Mouse (Mus musculus): ENCODE measurements around the gene Gm49673.
A peak's percentile ranks its signal among the peaks of the same experiment; 100 is the strongest.
"Not testable (repeated sequence)": the region's sequence is repeated elsewhere in the genome, so short reads cannot be mapped to it uniquely, and the experiment has no call there.

Gm49673 gene

DNA sequence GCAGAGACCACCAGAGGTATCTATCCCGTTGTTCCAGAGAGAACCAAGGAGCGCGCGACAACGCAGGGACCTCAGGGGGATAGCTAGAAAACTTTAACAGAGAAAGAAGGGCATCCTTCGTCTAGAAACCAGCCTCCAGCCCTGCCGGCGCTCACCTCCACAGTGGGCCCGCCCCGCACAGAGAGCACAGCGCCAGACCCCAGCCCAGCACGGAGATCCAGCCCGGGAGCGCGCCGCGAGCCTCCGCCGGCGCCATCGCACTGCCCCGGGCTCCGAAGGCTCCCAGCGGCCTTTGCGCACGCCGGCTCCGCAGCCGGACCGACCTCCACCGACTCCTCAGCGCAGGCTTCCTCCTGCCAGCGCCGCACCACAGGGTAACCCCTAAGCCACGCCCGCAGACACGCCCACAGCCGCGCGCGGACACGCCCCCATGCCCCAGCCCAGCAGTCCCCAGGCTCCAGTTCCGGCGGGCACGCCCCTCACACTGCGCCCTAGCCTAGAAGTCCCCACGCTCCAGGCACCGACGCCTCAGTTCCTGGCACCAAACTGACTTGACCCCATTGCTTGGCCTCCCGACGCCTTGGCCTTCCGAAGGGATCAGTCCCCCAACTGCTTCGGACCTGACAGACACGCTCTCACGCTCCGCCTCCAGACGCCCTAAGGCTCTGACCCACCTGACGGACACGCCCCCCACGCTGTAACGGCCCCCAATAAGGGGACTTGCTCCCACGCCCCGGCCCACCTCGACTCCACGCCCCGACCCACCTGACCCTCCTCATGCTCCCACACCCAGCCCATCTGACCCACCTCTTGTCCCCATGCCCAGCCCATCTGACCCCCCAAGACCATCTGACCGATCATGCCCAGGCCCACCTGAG is at the start of gene Gm49673, which contains the start of gene Rnaset2a:
Gm49673 (minus strand) TSS at position 350 of the 878 bp plus-strand sequence.
Rnaset2a (minus strand) TSS at position 659 of the 878 bp plus-strand sequence.
- peak; percentile 24 to 34 for DNase-seq

DNA sequence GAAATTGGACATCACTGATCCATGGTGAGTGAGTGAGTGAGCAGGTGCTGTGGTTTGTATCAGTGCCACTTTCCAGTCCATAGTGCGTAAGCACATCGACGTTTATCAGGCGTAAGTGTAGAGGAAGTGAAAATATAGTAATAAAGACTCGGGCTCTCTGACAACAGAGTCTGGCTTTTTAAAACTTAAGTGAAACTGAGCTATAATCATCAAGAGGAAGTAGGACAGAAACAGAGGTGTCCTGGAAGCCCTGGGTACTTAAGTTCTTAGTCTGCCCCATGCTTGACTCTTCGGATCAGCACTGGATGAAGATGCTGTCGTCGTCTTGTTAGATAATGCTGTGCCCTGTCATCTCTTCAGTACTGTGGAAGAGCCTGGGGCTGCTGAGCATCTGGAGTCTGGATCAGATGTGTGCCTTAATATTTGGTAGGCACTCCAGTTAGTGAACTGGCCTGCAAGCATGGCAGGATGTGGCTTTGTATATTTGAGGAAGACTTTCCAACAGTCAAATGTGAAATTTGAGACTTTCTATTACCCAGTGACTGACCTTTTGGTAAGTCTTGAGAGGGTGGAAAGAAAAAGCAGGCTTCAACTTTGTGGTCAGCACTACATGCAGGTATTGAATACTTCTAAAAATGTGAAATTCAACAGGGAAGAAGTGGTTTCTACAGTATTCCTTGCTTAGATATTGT is 48.2 kb upstream of the Gm49673 start:
- no peak for DNase-seq

DNA sequence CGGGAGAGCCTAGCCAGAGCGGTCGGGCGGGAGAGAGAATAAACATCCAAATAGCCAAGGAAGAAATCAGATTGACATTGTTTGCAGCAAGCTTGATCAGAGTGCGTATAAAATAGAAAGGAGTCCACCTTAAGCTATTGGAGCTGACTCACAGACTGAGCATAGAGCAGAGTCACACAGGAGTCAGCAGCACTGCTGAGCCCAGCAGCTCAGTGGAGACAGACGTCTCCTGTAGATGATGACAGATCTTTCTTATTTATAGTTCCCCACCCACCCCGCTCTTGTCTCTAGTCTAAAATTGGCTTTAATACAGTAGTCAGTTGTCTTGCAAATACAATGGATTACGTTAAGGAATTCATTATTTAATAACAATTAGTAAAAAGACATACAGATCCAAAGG is 46.1 kb upstream of the Gm49673 start:
- DNase-seq = no peak

DNA sequence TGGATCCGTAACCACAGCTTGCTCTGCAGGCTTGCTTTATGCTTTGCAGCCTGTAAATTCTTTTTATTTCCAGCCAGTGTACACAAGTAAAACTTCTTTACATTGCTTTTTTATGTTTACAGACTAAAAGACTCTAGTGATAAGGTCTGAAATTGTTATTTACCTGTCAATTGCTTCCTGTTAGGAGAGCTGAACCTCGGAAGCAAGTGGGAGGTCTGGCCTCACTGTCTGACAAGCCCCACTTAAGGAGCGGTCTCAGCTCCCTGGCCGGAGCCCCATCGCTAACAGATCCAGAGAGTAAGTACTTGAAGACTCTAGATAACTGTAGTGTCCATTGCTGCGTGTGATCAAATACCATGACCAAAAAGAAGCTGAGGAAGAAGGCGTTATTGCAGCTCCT is 36.6 kb upstream of the Gm49673 start:
- no peak for DNase-seq

DNA sequence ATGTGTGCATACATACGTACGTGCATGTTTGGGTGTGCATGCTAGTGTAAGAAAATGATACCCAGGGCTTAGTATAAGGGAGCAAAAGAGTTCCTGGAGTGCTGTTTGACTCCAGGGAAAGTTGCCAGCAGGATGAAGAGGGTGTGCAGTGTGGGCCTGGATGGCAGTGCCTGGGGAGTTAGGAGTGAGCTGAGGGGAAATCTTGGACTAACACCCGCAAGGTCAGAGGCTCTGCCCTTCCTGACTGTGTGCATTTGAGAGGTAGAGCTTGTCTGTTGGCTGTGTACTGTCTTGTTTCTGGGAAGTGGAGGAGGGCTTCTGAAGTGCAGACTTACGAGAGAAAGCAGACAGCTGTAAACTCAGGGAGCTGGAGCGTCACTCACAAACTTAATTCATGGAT is 36.2 kb upstream of the Gm49673 start:
- no peak for DNase-seq

DNA sequence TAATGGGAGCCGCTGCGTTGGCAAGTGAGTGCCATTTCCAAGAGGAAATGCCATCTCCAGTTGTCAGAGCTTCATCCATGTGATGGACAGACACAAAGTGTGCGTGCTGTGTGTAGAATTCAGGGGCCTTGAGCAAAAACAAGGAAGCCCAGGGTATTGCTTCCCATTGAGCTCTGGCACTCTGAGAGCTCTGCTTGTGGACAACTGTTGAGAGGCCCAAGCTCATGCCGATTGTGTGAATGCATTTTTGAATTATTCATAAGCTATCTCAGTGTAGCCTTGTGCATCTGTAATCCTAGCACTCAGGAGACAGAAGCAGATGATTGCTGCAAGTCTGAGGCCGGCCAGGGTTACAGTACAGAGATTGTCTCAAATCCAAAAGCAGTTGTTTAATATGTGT is 29.5 kb upstream of the Gm49673 start:
- peak in 1 of 2 experiments; percentile 17 for DNase-seq

DNA sequence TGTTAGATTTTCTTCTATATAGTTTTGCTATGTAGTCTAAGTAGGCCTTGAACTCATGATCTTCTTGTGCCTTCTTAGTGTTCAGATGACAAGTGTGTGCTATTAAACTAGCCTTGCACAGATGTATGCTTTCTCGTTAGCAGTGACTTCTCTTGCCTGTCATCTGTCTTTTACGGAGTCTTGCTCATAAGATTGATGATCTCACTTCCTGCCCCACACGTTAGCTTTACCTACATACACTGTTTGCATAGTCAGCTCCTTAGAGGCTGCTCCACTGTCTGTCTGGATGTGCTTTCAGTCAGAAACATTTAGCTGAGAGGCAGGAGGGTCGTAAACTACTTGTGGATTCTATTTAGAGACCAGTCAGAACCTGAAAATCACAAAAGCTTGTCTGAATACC is 23.5 kb upstream of the Gm49673 start:
- no peak for DNase-seq

DNA sequence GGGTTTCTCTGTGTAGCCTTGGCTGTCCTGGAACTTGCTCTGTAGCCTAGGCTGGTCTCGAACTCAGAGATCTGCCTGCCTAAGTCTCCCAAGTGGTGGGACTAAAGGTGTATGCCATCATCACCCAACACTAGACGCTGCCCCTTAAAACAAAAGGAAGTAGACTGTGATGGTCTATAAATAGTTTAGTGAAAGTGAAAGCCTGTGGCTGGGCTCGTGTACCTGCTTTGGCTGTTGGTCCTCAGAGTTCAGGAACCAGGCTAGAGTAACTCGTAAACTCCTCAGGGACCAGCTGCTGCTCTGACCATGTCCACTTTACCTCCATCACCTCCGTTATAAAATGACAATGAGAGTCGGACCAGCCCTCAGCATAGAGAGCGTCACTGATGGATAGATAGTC is 22.7 kb upstream of the Gm49673 start:
- no peak for DNase-seq

DNA sequence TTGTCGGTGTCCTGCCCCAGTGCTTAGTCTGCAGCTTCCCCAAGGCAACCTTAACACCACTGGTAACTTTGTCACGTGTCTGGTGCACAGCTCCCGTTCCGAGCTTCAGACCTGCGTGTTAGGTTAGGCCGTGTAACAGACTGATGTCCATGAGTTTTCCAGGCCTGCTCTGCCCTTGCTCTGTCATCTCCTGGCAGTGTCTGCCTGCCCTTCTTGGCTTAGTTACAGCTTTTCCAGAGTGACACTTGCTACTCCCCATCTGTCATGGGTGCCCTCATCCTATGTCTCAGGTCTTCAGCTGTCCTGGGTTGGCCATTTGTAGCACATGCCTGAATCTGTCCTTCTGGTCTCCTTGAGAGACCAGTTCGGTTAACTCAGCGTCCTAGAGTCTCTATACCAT is 19.8 kb upstream of the Gm49673 start:
- peak; percentile 60 to 71 for DNase-seq

DNA sequence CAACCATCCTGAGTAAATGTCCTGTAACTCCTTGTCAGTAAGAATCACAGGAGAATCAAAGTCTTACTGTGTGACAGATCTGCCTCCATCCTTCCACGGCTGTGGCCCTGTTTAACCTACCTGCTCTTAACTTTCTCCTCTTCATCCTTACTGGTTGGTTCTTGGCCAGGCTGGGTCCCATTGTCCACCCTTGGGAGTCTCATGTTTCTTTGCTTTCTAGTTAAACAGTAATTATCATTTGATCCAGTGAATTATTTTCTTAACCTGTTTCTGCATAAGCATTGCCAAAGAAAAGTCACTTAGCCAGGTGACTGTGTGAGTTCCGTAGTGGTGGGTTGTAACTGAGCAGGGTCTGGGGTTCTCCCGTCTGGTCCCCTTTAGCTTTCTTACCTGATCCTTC is 18.9 kb upstream of the Gm49673 start:
- not testable (repeated sequence) for DNase-seq

DNA sequence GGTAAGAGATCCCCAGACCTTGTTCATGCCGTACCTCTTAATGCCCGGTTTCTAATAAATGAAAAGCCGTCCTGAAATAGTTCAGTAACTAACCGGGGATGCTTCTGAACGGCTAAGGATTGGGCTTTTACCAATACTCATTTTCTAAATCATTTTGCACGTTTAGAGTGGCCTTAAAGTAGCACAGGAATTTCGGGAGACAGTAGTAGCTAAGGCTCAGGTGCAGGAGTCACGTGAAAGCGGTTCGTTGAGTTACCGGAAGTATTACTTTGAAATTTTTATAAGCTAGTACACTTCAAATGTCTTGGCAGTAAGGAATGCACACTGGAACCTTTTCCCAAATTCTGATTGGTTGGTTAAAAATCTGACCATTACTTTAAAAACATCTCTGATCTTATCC is 18.4 kb upstream of the Gm49673 start:
- not testable (repeated sequence) for DNase-seq

DNA sequence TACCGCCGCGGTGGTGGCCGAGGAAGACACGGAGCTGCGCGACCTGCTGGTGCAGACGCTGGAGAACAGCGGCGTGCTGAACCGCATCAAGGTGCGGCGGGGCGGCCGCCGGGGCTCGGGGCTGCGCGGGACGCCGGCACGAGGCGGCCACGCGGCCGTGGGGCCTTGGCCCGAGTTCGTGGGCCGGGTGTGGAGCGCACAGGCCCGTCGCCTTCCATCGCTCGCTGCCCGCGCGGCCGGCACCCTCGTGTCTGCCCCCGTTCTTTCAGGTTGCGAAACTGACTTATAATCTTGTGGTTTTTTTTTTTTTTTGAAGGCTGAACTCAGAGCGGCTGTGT is 18.0 kb upstream of the Gm49673 start:
- DNase-seq = peak; percentile 41 to 53

DNA sequence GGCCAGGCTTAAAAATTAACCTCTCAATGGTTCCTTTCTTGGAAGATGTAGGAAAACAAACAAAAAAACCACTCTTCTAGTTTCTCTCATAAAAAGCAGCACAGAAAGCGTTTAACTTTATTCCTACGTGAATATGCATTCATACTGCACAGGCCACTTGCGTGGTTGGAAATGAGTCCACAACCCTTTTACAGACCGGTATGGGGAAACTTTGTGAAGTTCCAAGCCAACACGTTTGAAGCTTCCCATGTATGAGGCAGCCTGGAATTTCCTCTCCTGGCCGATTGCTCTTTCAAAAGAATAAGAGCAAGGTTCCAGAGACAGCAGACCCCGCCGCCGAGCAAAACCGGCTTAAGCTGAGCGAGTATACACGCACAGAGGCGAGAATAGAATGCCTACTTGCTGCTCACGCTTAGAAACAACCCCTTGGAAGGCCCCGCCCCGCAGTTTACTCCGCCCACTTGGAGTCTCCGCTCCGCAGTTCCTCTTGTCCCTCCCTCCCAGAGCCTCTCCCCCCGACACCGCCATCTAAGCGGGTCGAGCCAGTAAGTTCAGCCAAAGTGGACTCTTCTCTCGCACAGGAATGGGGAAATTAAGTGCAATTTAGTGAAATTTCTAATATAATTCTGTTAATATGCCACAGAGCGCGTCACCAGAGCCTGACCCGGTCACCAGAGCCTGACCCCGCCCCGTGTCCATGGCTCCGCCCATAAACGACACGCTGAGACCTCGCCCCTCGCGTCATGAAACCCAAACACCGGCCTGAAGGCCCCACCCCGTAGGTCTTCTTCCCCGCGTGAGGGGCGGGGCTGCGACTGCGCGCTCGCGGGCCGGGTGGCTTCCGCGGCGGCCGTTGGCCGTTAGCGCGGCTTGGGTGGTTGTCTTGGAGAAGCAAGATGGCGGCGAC is 17.4 kb upstream of the Gm49673 start, which contains the start of gene Fgfr1op:
Fgfr1op (plus strand) TSS at position 801 of the 907 bp plus-strand sequence.
- peak in 1 of 2 experiments; percentile 66 for DNase-seq

DNA sequence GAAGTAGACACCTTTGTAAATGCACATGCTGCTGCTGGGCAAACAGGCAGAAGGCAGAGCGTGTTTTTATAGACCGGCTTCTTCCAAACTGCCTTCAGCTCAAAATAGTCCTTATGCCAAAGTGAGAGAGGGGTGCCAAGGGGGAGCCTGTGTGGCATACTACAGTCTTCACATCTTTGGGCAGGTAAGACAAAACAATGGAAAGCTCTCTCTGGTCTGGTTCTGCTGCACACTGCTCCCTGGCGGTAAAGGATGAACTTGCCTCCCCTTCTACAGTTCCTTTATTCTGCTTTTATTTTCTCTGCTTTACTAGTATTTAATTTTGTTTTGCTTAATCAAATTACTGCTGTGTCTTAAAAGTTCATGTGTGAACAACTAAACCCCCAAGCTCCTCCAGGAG is 13.4 kb upstream of the Gm49673 start:
- peak; percentile 65 to 72 for DNase-seq

DNA sequence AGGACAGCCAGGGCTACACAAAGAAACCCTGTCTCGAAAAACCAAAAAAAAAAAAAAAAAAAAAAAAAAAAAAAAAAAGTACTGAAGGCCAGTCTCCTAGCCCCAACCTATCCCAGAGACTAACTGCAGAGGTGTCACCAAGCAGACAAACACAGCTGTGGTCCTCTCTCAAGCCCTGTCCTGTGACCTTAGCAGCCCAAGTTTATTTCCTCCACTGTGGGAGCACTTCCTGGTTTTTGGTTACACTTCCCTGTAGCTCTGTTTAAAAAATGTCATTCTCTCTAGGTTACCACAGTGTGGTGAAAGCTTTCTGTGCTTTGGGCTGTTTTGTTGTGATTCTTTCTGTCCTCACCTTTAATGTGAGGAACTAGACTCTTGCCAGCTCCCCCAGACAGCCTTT is 11.0 kb upstream of the Gm49673 start:
- not testable (repeated sequence) for DNase-seq

DNA sequence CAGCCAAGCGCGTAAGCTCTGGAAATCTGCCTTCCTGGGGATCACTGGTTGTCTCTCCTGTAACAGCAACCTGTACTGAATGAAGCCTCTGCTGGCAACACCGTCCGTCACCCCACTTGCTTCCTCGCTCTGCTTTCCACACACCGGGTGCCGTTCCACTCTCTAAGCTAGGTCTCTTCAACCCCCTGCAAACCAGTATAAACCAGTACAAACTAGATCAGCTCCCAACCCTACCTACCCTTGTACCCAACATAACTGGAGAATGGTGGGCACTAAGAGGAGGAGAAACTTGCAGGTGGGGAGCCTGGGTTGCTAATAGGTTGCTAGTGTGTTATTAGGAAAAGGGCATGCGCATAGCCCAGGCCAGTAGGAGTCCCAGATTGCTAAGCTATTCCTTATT is 8.4 kb upstream of the Gm49673 start:
- DNase-seq = not testable (repeated sequence)

DNA sequence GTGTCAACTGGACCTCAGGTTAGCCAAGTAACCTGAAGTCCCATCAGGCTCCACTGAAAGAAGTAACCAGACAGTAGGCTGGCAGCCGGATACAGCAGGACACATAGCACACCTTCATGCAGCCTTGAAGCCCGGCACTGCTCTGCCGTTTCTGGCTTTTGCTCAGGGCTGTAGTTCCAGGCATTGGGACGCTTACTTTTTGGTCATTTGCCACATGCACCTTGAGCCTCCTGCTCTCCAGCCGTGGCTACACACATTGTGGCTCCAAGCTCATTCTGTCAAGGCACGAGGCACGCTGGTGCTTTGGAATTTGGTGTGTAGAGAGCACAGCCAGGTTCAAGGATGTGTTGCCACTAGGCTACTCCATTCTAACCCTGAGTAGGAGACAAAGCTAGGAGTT is 7.4 kb upstream of the Gm49673 start:
- DNase-seq = not testable (repeated sequence)

DNA sequence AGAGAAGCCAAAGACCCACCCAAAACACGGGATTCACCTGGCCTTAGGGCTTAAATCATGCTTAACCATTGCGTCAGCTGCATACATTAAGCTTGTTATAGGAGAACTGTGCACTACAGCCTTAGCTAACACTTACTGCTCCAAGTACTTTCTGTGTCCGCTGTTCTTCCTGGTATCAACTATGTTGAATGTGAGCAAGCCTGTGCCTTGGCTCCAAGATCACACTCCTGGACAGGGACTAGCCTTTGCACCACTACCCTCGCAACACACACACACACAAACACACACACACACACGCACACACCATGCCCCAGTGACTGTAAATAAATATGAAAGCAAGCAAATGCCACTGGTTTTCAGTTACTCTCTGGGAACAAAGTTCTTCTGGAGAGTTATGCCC is 657 bp downstream of the Gm49673 start:
- DNase-seq = not testable (repeated sequence)

DNA sequence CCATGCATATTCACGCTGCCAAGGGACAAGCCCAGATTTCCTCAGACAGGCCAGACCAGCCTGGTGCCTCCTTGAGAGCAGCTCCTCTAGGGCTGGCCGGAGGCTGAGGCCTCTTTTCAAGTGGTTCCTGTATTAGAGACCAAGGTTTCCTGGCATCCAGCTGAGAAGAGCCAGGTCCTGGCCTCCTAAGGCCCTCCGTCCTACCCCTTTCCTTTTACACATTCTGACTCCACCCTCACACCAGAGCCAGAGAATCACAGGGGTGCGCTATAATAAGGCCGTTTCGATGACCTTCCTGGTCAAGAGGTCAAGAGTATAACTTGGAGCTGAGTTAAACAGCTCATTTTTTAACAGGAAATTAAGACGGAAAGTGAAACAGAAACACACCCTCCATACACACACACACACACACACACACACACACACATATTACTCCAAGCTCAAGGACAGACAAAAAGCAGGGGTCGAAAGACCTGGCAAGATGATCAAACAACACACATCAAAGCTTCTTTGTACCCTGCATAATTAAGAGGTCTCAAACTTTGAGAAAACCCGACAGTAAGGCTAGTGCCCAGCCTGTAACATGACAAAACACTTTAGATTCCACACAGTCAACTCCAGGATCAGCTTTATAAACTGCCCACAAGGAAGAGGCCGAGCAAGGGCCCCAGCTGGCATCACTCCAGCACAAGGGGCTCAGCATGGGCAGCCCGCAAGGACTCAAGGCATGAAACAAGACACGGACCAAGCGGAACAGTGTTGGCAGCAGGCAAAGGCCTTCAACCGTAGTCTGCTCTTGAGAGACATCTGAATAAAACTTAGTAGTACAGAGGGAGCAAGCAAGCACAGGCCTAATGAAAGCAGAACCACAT is 3.5 kb downstream of the Gm49673 start:
- not testable (repeated sequence) for DNase-seq

DNA sequence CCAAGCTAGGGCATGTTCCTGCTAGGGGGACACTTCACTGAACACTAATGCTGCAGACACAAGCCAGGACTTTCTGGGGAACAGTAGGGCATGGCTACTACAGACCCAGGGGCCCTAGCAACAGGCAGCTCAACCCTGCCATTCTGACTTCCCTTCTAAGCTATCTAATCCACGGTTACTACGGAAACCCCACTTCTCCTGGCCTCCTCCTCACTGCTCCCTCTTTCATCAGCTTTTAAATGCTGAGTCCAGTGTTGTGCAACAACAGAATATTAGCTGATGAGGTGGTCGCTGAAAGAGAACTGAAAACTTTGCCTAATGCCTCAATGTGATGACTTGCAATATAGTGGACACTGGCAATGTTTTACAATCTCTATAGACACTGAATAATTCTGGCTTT is 7.4 kb downstream of the Gm49673 start:
- DNase-seq = not testable (repeated sequence)

DNA sequence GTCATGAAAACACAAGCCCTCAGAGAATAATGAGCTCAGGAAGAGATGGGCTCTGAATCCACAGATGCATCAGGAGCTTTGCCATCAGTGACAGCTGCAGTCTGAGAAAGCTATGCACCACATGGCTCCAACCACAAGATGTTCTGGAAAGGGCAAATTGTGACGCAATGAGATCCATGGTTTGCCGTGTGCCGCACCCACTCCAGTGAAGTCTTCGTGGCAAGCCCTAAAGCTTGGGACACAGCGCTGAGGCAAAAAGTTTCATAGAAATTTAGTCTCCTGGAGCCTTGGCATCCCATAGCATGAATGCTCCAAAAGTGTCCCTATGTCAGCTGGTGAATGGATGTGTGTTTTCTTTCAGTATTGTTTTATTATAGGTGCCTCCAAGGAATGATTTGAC is 9.5 kb downstream of the Gm49673 start:
- DNase-seq = not testable (repeated sequence)

DNA sequence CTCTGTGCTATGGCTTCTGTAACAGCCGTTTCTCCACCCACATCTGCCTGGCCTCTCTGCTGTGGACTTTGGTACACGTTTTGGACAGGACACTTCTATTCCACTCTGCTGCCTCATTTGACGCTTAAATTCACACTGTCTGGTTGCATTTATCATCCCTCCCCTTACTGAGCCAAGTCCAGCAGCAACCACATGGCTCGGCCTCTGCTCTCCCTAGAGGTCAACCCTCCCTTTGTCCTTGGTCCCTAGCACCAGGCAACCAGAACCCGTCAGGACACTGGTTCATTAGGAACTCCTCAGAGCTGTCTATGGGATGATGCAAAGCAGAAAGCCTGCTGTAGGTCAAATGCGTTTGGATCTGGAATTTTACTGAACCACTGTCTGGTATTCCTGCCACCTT is 16.7 kb downstream of the Gm49673 start:
- not testable (repeated sequence) for DNase-seq
